Comparison of ENCODE assay signal across 9 mouse cellular contexts in genomic region chr3:101070230-101070795, GRCm38 (mm10). TPM values are rescaled to one million over a fixed set of nuclear protein-coding genes. Genes with fewer than 3 reads are reported as not detected.
DNase-seq lines count a peak whose midpoint lies in the region; ATAC-seq and TF ChIP-seq lines count a peak whose summit lies in the region.
"Had no signal": no experiment of that assay in that cellular context is flagged by ENCODE, and none has a peak within 500 bp of the region (broad histone marks: within the 10 kb centered on the region; RNA-seq: fewer than 3 reads in every experiment).

No protein-coding gene starts in this region.

- TF ChIP-seq CTCF in C2C12 (IDR thresholded peaks at IDR 0.05; ENCODE audit: control insufficient read depth, insufficient read depth, insufficient read length): no peak

- H3K9me3 ChIP-seq in stomach, embryonic 14.5 days (ENCODE audit: control insufficient read depth, low read depth, low read length): no peaks in the 10 kb centered on the region
- no peaks in the 10 kb centered on the region for H3K9me3 ChIP-seq in liver, embryonic 11.5 days (ENCODE audit: control insufficient read depth, low read length)
- H3K9me3 ChIP-seq: megakaryocyte, embryonic 14.5 days had no signal

- H3K79me2 ChIP-seq in C2C12 (ENCODE audit: control insufficient read depth, insufficient read depth): no peaks in the 10 kb centered on the region

- peaks cover 6% of the 10 kb centered on the region for H3K36me3 ChIP-seq in C2C12 (ENCODE audit: control insufficient read depth, insufficient read depth)
- peaks cover 5% of the 10 kb centered on the region for H3K36me3 ChIP-seq in stomach, embryonic 14.5 days (ENCODE audit: control insufficient read depth, insufficient read depth, low read length)
- H3K36me3 ChIP-seq in liver, embryonic 11.5 days (ENCODE audit: control insufficient read depth, insufficient read depth, low read length): no peaks in the 10 kb centered on the region

- H3ac ChIP-seq in C2C12 (ENCODE audit: control insufficient read depth, insufficient read length, low read depth): no peak overlapping the region

- 52% methylated on average over 10 of the region's 10 CpGs for WGBS in stomach, embryonic 14.5 days
- 65% methylated on average over 10 of the region's 10 CpGs for WGBS in liver, embryonic 11.5 days

- H3K4me2 ChIP-seq in stomach, embryonic 14.5 days (replicated peaks; ENCODE audit: low read depth, low read length): no peak overlapping the region
- H3K4me2 ChIP-seq in liver, embryonic 11.5 days: no peak overlapping the region

- H3K4me3 ChIP-seq in C2C12 (ENCODE audit: insufficient read depth, poor library complexity, severe bottlenecking): no peak overlapping the region
- H3K4me3 ChIP-seq in stomach, embryonic 14.5 days (ENCODE audit: low read depth, low read length): no peak overlapping the region
- H3K4me3 ChIP-seq in liver, embryonic 11.5 days (ENCODE audit: low read depth, low read length): no peak overlapping the region
- H3K4me3 ChIP-seq: megakaryocyte, embryonic 14.5 days had no signal

- H3K27ac ChIP-seq in stomach, embryonic 14.5 days (ENCODE audit: low read length): peak overlapping the region; percentile 75
- H3K27ac ChIP-seq in liver, embryonic 11.5 days (ENCODE audit: low read depth, low read length): no peak overlapping the region

- DNase-seq in adrenal gland, postnatal 36 days: peak; percentile 85 to 87
- DNase-seq in gastrocnemius, postnatal 4 days (ENCODE audit: low spot score in 2 of 2): peak; percentile 46 to 83
- peak; percentile 33 to 53 for DNase-seq in kidney, postnatal 25 days
- no peak for DNase-seq in liver, embryonic 11.5 days (ENCODE audit: low spot score)
- no peak for DNase-seq in embryo, embryonic 11 days
- DNase-seq in spleen, adult 12 weeks (ENCODE audit: low spot score): no peak

- no peaks in the 10 kb centered on the region for H3K27me3 ChIP-seq in C2C12 (ENCODE audit: control insufficient read depth, insufficient read depth, insufficient read length)
- no peaks in the 10 kb centered on the region for H3K27me3 ChIP-seq in stomach, embryonic 14.5 days (ENCODE audit: control insufficient read depth, insufficient read depth, low read length)
- no peaks in the 10 kb centered on the region for H3K27me3 ChIP-seq in liver, embryonic 11.5 days (replicated peaks; ENCODE audit: control insufficient read depth, insufficient read depth, low read length)

- peak; percentile 30; the same call in 1 of the 2 replicates for ATAC-seq in stomach, embryonic 14.5 days (ENCODE audit: insufficient number of reproducible peaks, insufficient read depth, low FRiP score, low read depth)
- no peak for ATAC-seq in liver, embryonic 11.5 days (replicated peaks; ENCODE audit: low FRiP score)

- H3K79me3 ChIP-seq in C2C12 (ENCODE audit: low read depth): no peaks in the 10 kb centered on the region

- no peak overlapping the region for H3K9ac ChIP-seq in stomach, embryonic 14.5 days (replicated peaks; ENCODE audit: low read depth, low read length)
- no peak overlapping the region for H3K9ac ChIP-seq in liver, embryonic 11.5 days (ENCODE audit: low read depth, low read length)

- peaks cover 23% of the 10 kb centered on the region; the same call in 1 of the 2 replicates for H3K4me1 ChIP-seq in stomach, embryonic 14.5 days (ENCODE audit: control insufficient read depth, insufficient read depth, low read length)
- H3K4me1 ChIP-seq in liver, embryonic 11.5 days (replicated peaks; ENCODE audit: control insufficient read depth, insufficient read depth, low read length): no peaks in the 10 kb centered on the region
- H3K4me1 ChIP-seq: megakaryocyte, embryonic 14.5 days had no signal

TF ChIP-seq in C2C12, 6 proteins besides CTCF, POLR2A, EP300 and RAD21:
- TF ChIP-seq MAX (IDR thresholded peaks at IDR 0.05) (peak; percentile 47), MYOG (IDR thresholded peaks at IDR 0.05; ENCODE audit: control insufficient read depth, extremely low read depth, insufficient read length) (no peak), USF1 (IDR thresholded peaks at IDR 0.05; ENCODE audit: low read depth) (no peak), CEBPB (IDR thresholded peaks at IDR 0.05; ENCODE audit: low read depth) (peak; percentile 65), MYOD1 (IDR thresholded peaks at IDR 0.05; ENCODE audit: control insufficient read depth, insufficient read length, low read depth) (peak; percentile 90), FOSL1 (IDR thresholded peaks at IDR 0.05; ENCODE audit: insufficient read depth, low read length, poor library complexity, severe bottlenecking) (peak; percentile 69)

RNA-seq across cellular contexts. Expression of gene Ptgfrn, which starts 39.8 kb away (rescaled TPM):
- polyA plus RNA-seq in C2C12 (2012; fragmentation: generic; extraction: Trizol): 42.8 TPM
- 10 to 100 TPM; 47.6 to 53.9 TPM for total RNA-seq in adrenal gland, postnatal 36 days (2021)
- total RNA-seq in gastrocnemius, postnatal 4 days (2021): 10 to 100 TPM; 87.5 to 90.5 TPM
- 9.1 and 10.5 TPM in 2 replicates for polyA plus RNA-seq in stomach, embryonic 14.5 days (2014; fragmentation: Nextera tagmentation; extraction: Ambion mirVana)
- 1.6 and 2.4 TPM in 2 replicates for polyA plus RNA-seq in liver, embryonic 11.5 days (2014; fragmentation: Nextera tagmentation; extraction: Ambion mirVana)

RNA-seq across cellular contexts. Expression of gene Cd101, which starts 41.0 kb away (rescaled TPM):
- polyA plus RNA-seq in C2C12 (2012; fragmentation: generic; extraction: Trizol): 0.01 TPM
- under 1 TPM; 0.10 to 0.20 TPM for total RNA-seq in adrenal gland, postnatal 36 days (2021)
- total RNA-seq in gastrocnemius, postnatal 4 days (2021): under 1 TPM; 0.57 to 0.91 TPM
- 0.20 TPM in 1 of 2 replicates, not detected in the other for polyA plus RNA-seq in stomach, embryonic 14.5 days (2014; fragmentation: Nextera tagmentation; extraction: Ambion mirVana)
- not detected in 2 replicates for polyA plus RNA-seq in liver, embryonic 11.5 days (2014; fragmentation: Nextera tagmentation; extraction: Ambion mirVana)

Comparison
In these comparisons a context has a peak if more than half of its experiments do, and no peak if none do; other contexts are left out.
1. DNase-seq: peak in adrenal gland, postnatal 36 days (2 of 2), gastrocnemius, postnatal 4 days (2 of 2) and kidney, postnatal 25 days (2 of 2); none in liver, embryonic 11.5 days (single experiment), embryo, embryonic 11 days (single experiment) and spleen, adult 12 weeks (single experiment).